Mouse (Mus musculus): ENCODE data around the gene Trim9. TPM values are rescaled to one million over a fixed set of nuclear protein-coding genes. Genes with fewer than 3 reads are reported as not detected.
A peak's percentile ranks its signal among the peaks of the same experiment; 100 is the strongest.

The Trim9 gene
- total RNA-seq, 2 experiments from 2014 or later = 1.3 to 1.5 TPM

- DNase-seq = no peak
Observed at GRCm38 (mm10) chr12:70251210-70251884, 96.1 kb downstream of the Trim9 start.

DNA sequence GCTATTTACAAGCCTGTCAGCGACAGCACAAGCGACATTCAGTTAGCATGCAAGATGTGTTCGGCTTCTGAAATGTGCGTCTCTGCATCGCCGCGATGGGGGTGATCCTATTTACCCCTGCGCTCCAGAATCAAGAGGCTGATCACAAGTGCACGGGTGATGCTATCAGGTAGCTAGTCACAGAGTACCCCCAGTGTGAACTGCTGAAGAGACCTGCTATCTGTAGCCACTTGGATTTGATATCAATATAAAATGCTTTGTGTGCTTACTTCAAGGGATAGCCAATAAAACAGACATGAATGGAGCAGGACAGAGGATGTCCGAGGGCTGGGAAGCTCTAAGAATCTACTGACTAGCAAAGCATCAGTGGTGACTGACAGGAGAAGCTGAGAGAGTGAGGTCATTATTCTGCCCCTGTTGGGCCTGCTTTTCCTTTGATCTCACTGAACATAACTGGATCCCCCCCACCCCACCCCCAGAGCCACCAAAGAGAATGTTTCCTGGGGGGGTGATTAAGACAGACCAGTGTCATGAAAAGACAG, 97.7 kb downstream of the Trim9 start:
- DNase-seq = no peak

- no peak for DNase-seq
Observed at GRCm38 (mm10) chr12:70247683-70248474, 99.5 kb downstream of the Trim9 start.

- DNase-seq = no peak
Observed at GRCm38 (mm10) chr12:70242550-70242949, 104.9 kb downstream of the Trim9 start.

- peak; percentile 10 to 20 for DNase-seq
Observed at GRCm38 (mm10) chr12:70239741-70240140, 107.7 kb downstream of the Trim9 start.

DNA sequence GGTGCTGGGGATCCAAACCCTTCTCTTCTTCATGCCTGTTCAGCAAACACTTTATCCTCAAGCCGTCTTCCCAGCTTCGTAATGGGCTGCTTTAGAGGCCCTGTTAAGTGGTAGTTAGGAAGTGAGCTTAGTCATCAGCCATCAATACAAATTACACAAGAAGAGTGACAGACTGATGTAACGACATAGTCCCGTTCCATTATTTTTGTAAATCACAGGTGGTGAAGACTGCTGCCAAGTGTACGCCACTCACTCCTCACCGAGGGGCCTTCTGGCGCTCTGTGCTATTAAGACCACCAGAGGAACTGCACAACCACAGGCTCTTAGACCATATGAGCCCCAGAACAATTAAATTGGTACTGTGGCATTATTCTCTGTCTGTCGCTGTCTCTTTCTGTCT, 108.8 kb downstream of the Trim9 start:
- no peak for DNase-seq

DNA sequence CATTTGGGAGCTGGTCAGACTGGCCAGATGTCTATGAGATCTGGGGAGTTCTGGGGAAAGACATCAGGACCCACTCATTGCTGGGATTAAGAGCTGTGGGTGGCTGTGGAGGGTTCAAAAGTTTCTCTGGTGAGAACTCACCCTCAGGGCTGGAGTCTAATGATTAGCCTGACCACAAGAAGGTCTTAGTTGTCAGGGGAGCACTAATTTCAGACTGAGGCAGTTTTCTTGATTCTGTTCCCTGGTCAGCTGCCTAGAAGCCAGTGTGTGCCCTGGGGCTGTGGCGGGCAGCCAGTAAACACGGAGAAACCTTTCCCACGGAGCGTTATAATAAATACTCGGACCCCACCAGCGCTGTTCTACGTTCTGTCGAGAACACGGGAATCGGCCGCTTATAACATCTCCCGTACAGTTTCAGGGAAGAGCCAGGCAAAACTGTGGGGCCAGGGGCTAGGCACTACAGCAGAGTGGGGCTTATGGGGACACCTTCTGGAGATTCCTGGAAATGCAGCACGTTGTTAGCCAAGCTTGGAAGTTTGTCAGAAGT, 112.4 kb downstream of the Trim9 start:
- peak; percentile 72 to 75 for DNase-seq

DNA sequence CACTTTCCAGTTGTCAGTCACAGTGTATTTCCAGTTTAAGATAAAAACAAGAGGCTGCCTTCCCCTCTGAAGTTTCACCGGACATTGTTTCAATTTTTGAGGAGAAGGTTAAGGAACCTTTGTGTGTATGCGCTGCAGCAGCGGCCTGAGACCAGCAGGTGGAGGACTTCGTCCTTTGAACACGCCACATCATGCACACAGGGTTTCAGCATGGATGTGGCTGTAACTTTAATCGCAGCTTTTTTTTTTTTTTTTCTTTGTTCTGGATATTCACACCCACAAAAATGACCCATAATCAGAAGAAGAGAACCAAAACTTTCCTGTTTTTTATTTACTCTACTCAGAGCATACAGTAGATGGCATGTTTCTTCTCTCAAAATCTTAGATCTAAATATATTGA, 113.0 kb downstream of the Trim9 start:
- DNase-seq = peak; percentile 51 to 66

DNA sequence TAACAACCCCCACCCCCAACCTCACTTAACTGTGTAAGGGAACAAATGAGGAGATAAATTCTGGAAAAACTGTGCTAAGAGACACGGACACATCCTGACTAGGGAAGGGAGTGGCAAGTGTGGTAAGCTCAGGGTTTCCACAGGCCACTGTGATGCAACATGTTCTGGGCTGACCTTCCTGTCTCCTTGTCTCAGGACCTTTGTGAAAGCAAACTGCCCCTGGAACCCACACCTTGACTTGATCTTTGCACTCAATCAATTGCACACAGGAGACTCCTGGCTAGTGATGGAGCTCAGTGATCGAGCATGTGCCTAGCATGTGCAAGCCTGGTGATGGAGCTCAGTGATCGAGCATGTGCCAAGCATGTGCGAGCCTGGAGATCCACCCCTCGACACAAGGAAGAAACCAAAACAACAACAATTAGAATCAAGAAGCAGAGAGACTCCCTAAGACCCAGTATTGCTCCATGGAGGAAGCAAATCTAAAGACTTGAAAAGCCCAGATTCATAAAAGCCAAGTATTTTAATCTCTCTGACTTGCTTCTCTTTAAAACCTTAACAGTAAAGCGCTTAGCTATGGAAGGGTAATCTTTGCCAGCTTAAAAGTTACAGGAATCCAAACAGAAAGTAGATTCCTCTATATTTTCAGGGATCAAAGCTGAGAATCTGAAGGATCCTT, 113.6 kb downstream of the Trim9 start:
- peak; percentile 25 to 31 for DNase-seq

DNA sequence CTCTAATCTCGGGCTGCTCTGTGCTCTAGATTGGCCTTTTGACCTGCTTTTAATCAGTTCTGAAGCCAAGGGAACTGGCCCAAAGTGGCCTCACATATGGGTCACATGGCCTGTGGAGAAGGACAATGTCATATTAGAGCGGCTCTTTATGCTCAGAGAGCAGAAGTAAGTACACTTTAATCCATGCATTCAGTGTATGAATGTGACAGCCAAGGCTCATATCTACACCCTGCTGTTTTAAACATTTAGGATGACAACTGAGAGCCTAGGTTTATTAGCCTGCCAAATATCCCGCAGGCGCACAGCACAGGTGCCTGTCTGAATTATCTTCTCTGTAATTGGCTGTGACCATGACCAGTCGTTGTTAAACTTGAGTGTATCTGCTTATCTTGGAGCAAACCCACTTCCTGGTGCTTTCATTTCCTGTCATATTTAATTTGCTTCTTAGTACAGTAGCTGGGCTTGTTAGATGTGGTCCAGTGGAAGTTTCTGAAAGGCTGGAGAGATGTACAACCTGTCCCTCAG, 115.3 kb downstream of the Trim9 start:
- no peak for DNase-seq

GRCm38 (mm10) chr12:70231294-70231693, 116.1 kb downstream of the Trim9 start, which contains the start of gene Pygl:
Pygl (minus strand) TSS chr12:70231488.
- no peak for DNase-seq

- DNase-seq = no peak
Observed at GRCm38 (mm10) chr12:70228155-70228554, 119.3 kb downstream of the Trim9 start.

GRCm38 (mm10) chr12:70227121-70227932, 120.1 kb downstream of the Trim9 start:
- peak; percentile 85 to 90 for DNase-seq

GRCm38 (mm10) chr12:70226655-70227054, 120.8 kb downstream of the Trim9 start:
- no peak for DNase-seq

- DNase-seq = no peak
Observed at GRCm38 (mm10) chr12:70223331-70223730, 124.1 kb downstream of the Trim9 start.

DNA sequence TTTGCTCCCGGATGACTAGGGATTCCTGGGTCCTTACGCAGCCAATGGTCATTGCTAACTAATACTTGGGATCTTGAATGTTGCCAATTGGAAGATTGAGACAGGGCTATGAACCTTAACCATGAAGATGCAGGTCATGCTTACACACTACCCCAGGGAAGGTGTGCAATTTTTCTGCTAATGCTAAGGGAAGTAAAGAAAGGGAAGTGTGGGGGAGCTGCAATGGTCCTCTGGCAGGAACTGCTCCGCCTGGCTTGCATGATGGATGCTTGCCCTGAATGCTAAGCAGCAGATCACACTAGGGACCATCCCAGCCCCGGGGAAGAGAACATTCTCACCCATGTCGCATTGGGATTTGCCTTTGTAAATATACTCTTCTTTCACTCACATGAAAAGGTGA, 126.0 kb downstream of the Trim9 start:
- no peak for DNase-seq

GRCm38 (mm10) chr12:70218795-70219540, 128.4 kb downstream of the Trim9 start:
- DNase-seq = no peak

- no peak for DNase-seq
Observed at GRCm38 (mm10) chr12:70216229-70216800, 131.1 kb downstream of the Trim9 start.

- no peak for DNase-seq
Observed at GRCm38 (mm10) chr12:70214281-70214680, 133.1 kb downstream of the Trim9 start.

DNA sequence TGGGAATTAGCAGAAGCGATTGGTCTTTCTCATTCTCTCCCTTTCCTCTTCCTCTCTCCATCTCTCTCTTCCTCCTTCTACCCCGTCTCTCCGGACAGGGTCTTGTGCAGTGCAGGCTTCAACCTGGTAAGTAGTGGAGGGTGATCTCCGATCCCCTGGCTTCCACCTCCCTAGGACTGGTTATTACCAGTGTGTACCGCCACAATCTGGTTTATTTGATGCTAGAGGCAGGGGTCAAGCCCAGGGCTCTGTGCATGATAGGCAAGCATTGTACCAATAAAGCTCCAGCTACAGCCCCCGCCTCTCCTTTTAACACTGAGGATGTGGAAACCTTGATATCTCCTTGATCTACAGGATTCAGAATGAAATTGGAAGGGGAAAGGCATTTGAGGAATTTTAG, 133.8 kb downstream of the Trim9 start:
- no peak for DNase-seq

Data from adrenal gland, postnatal 36 days (tissue).